25 mouse cellular contexts compared by ENCODE assay signal in the genomic region with DNA sequence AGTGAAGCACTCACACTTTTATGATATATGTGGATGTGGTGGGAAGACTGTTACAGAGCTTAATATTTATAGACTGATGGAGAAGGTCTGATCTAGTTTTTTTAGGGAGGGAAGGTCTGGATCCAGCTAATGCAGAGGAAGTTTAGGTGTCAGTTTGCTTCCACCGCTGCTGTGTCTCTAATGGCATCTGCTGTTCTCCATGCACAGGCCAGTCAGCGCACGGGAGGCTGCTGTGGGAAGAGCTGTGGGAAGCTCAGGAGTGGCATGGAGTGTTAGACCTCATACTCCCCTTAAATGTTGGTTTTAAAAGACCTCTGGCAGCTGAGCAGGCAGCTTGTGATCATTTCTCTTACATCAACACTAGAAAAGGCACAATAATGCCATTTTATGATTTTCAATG. TPM values are rescaled to one million over a fixed set of nuclear protein-coding genes. Genes with fewer than 3 reads are reported as not detected.
DNase-seq lines count a peak whose midpoint lies in the region; ATAC-seq and TF ChIP-seq lines count a peak whose summit lies in the region.
"Had no signal": no experiment of that assay in that cellular context is flagged by ENCODE, and none has a peak within 500 bp of the region (broad histone marks: within the 10 kb centered on the region; RNA-seq: fewer than 3 reads in every experiment).

No protein-coding gene starts in this region.

- no peak for DNase-seq in forebrain, embryonic 10.5 days (ENCODE audit: extremely low spot score, low spot score)
- DNase-seq in forebrain, embryonic 14.5 days (ENCODE audit: low spot score): no peak
- no peak for DNase-seq in forebrain, embryonic 11.5 days (ENCODE audit: low spot score)
- DNase-seq in limb, embryonic 10.5 days (ENCODE audit: low spot score): no peak
- peak; percentile 36 for DNase-seq in brain, embryonic 14.5 days (ENCODE audit: low read depth)
- DNase-seq: adrenal gland, adult 8-10 months; adrenal gland, postnatal 25 days; cerebellum, adult 18-20 months; cerebellum, adult 9-10 months; cerebellum, postnatal 25 days; gastrocnemius, postnatal 10 days; gastrocnemius, postnatal 36 days; heart, postnatal 10 days; heart, postnatal 36 days had no signal

- H3K36me3 ChIP-seq in forebrain, embryonic 10.5 days (replicated peaks): peaks cover 33% of the 10 kb centered on the region
- H3K36me3 ChIP-seq in forebrain, embryonic 15.5 days: no peaks in the 10 kb centered on the region
- no peaks in the 10 kb centered on the region for H3K36me3 ChIP-seq in forebrain, embryonic 14.5 days (ENCODE audit: control insufficient read depth, insufficient read depth, low read length)
- H3K36me3 ChIP-seq in forebrain, embryonic 11.5 days (ENCODE audit: control insufficient read depth, insufficient read depth, low read length): no peaks in the 10 kb centered on the region; the same call in 1 of the 2 replicates
- H3K36me3 ChIP-seq in limb, embryonic 12.5 days: no peaks in the 10 kb centered on the region
- H3K36me3 ChIP-seq in limb, embryonic 10.5 days: peaks cover 10% of the 10 kb centered on the region; the same call in 1 of the 2 replicates
- no peaks in the 10 kb centered on the region for H3K36me3 ChIP-seq in kidney, embryonic 15.5 days
- H3K36me3 ChIP-seq: embryonic facial prominence, embryonic 12.5 days; embryonic facial prominence, embryonic 15.5 days; heart, embryonic 15.5 days; hindbrain, embryonic 12.5 days; hindbrain, embryonic 15.5 days had no signal

- no peak for ATAC-seq in forebrain, embryonic 15.5 days (replicated peaks)
- no peak for ATAC-seq in forebrain, embryonic 14.5 days
- no peak for ATAC-seq in forebrain, embryonic 11.5 days (replicated peaks; ENCODE audit: low FRiP score)
- no peak for ATAC-seq in limb, embryonic 12.5 days (ENCODE audit: insufficient number of reproducible peaks, insufficient read depth, low FRiP score, low TSS enrichment, low read depth)
- ATAC-seq in kidney, embryonic 15.5 days (replicated peaks; ENCODE audit: low FRiP score): no peak
- ATAC-seq: activated CD4-positive, CD25-positive, alpha-beta regulatory T cell, adult 4 months; intestine, postnatal 0 days had no signal

- no peak overlapping the region for H3K9ac ChIP-seq in forebrain, embryonic 15.5 days (replicated peaks)
- no peak overlapping the region for H3K9ac ChIP-seq in forebrain, embryonic 14.5 days (ENCODE audit: low read length)
- H3K9ac ChIP-seq in forebrain, embryonic 11.5 days (ENCODE audit: low read length): no peak overlapping the region
- H3K9ac ChIP-seq in limb, embryonic 12.5 days (replicated peaks): no peak overlapping the region
- H3K9ac ChIP-seq in kidney, embryonic 15.5 days: no peak overlapping the region
- H3K9ac ChIP-seq: embryonic facial prominence, embryonic 12.5 days; embryonic facial prominence, embryonic 15.5 days; heart, embryonic 15.5 days; hindbrain, embryonic 12.5 days; hindbrain, embryonic 15.5 days had no signal

- peak overlapping the region; percentile 76 for H3K27ac ChIP-seq in forebrain, embryonic 10.5 days
- no peak overlapping the region for H3K27ac ChIP-seq in forebrain, embryonic 15.5 days (replicated peaks)
- H3K27ac ChIP-seq in forebrain, embryonic 14.5 days (ENCODE audit: low read depth, low read length): no peak overlapping the region
- H3K27ac ChIP-seq in forebrain, embryonic 11.5 days (ENCODE audit: low read depth, low read length): no peak overlapping the region
- H3K27ac ChIP-seq in limb, embryonic 12.5 days: no peak overlapping the region
- H3K27ac ChIP-seq in limb, embryonic 10.5 days: no peak overlapping the region
- H3K27ac ChIP-seq in kidney, embryonic 15.5 days: no peak overlapping the region
- H3K27ac ChIP-seq: embryonic facial prominence, embryonic 12.5 days; embryonic facial prominence, embryonic 15.5 days; heart, embryonic 15.5 days; hindbrain, embryonic 12.5 days; hindbrain, embryonic 15.5 days had no signal

- TF ChIP-seq CTCF in brain, embryonic 14.5 days (IDR thresholded peaks at IDR 0.05; ENCODE audit: borderline replicate concordance, extremely low read depth, insufficient read depth, insufficient read length): no peak

- H3K4me3 ChIP-seq in forebrain, embryonic 10.5 days: peak overlapping the region; percentile 96
- no peak overlapping the region for H3K4me3 ChIP-seq in forebrain, embryonic 15.5 days
- no peak overlapping the region for H3K4me3 ChIP-seq in forebrain, embryonic 14.5 days (ENCODE audit: low read depth, low read length)
- H3K4me3 ChIP-seq in forebrain, embryonic 11.5 days (ENCODE audit: low read depth, low read length): no peak overlapping the region
- no peak overlapping the region for H3K4me3 ChIP-seq in limb, embryonic 12.5 days (replicated peaks)
- no peak overlapping the region for H3K4me3 ChIP-seq in limb, embryonic 10.5 days
- no peak overlapping the region for H3K4me3 ChIP-seq in kidney, embryonic 15.5 days (replicated peaks)
- H3K4me3 ChIP-seq: embryonic facial prominence, embryonic 12.5 days; embryonic facial prominence, embryonic 15.5 days; heart, embryonic 15.5 days; hindbrain, embryonic 12.5 days; hindbrain, embryonic 15.5 days had no signal

- TF ChIP-seq POLR2A in brain, embryonic 14.5 days (IDR thresholded peaks at IDR 0.05; ENCODE audit: borderline replicate concordance, extremely low read depth, insufficient read depth, insufficient read length, poor library complexity, severe bottlenecking): no peak

- peaks cover 85% of the 10 kb centered on the region for H3K4me1 ChIP-seq in forebrain, embryonic 10.5 days
- H3K4me1 ChIP-seq in forebrain, embryonic 15.5 days: peaks cover 55% of the 10 kb centered on the region
- peaks cover 42% of the 10 kb centered on the region for H3K4me1 ChIP-seq in forebrain, embryonic 14.5 days (ENCODE audit: control insufficient read depth, insufficient read depth, low read length)
- H3K4me1 ChIP-seq in forebrain, embryonic 11.5 days (replicated peaks; ENCODE audit: control insufficient read depth, insufficient read depth, low read length): peaks cover 6% of the 10 kb centered on the region
- peaks cover 77% of the 10 kb centered on the region for H3K4me1 ChIP-seq in limb, embryonic 12.5 days (replicated peaks)
- H3K4me1 ChIP-seq in limb, embryonic 10.5 days: peaks cover 76% of the 10 kb centered on the region
- H3K4me1 ChIP-seq in kidney, embryonic 15.5 days: peaks cover 46% of the 10 kb centered on the region

- H3K27me3 ChIP-seq in forebrain, embryonic 10.5 days (ENCODE audit: poor library complexity, severe bottlenecking): no peaks in the 10 kb centered on the region
- no peaks in the 10 kb centered on the region for H3K27me3 ChIP-seq in forebrain, embryonic 15.5 days
- no peaks in the 10 kb centered on the region for H3K27me3 ChIP-seq in forebrain, embryonic 14.5 days (replicated peaks; ENCODE audit: control insufficient read depth, insufficient read depth, low read length)
- no peaks in the 10 kb centered on the region for H3K27me3 ChIP-seq in forebrain, embryonic 11.5 days (ENCODE audit: control insufficient read depth, insufficient read depth, low read length)
- no peaks in the 10 kb centered on the region for H3K27me3 ChIP-seq in limb, embryonic 12.5 days
- H3K27me3 ChIP-seq in limb, embryonic 10.5 days (ENCODE audit: low read depth, poor library complexity, severe bottlenecking): no peaks in the 10 kb centered on the region
- no peaks in the 10 kb centered on the region for H3K27me3 ChIP-seq in kidney, embryonic 15.5 days
- H3K27me3 ChIP-seq: embryonic facial prominence, embryonic 12.5 days; embryonic facial prominence, embryonic 15.5 days; hindbrain, embryonic 12.5 days had no signal

- H3K4me2 ChIP-seq in forebrain, embryonic 15.5 days (replicated peaks): no peak overlapping the region
- peak overlapping the region; percentile 18 for H3K4me2 ChIP-seq in forebrain, embryonic 14.5 days (ENCODE audit: low read length)
- no peak overlapping the region; the same call in 1 of the 2 replicates for H3K4me2 ChIP-seq in forebrain, embryonic 11.5 days (ENCODE audit: low read depth, low read length, severe bottlenecking)
- H3K4me2 ChIP-seq in limb, embryonic 12.5 days: peak overlapping the region; percentile 28; the same call in 1 of the 2 replicates
- no peak overlapping the region for H3K4me2 ChIP-seq in kidney, embryonic 15.5 days
- H3K4me2 ChIP-seq: embryonic facial prominence, embryonic 12.5 days; embryonic facial prominence, embryonic 15.5 days; heart, embryonic 11.5 days; heart, embryonic 15.5 days; hindbrain, embryonic 12.5 days; hindbrain, embryonic 15.5 days had no signal

- 54% methylated on average over 3 of the region's 3 CpGs for WGBS in forebrain, embryonic 10.5 days
- 44% methylated on average over 3 of the region's 3 CpGs for WGBS in forebrain, embryonic 15.5 days
- 39% methylated on average over 3 of the region's 3 CpGs for WGBS in forebrain, embryonic 14.5 days
- WGBS in forebrain, embryonic 11.5 days: 55% methylated on average over 3 of the region's 3 CpGs
- WGBS in limb, embryonic 12.5 days: 45% methylated on average over 3 of the region's 3 CpGs
- 60% methylated on average over 3 of the region's 3 CpGs for WGBS in limb, embryonic 10.5 days
- WGBS in kidney, embryonic 15.5 days: 46% methylated on average over 3 of the region's 3 CpGs

- H3K9me3 ChIP-seq in forebrain, embryonic 10.5 days: no peaks in the 10 kb centered on the region
- H3K9me3 ChIP-seq in forebrain, embryonic 15.5 days: no peaks in the 10 kb centered on the region
- no peaks in the 10 kb centered on the region for H3K9me3 ChIP-seq in forebrain, embryonic 14.5 days (replicated peaks; ENCODE audit: control insufficient read depth, low read length)
- no peaks in the 10 kb centered on the region for H3K9me3 ChIP-seq in forebrain, embryonic 11.5 days (ENCODE audit: control insufficient read depth, low read length)
- no peaks in the 10 kb centered on the region for H3K9me3 ChIP-seq in limb, embryonic 12.5 days
- no peaks in the 10 kb centered on the region for H3K9me3 ChIP-seq in limb, embryonic 10.5 days (replicated peaks)
- H3K9me3 ChIP-seq in kidney, embryonic 15.5 days (replicated peaks): no peaks in the 10 kb centered on the region
- H3K9me3 ChIP-seq: embryonic facial prominence, embryonic 12.5 days; embryonic facial prominence, embryonic 15.5 days; heart, embryonic 15.5 days; hindbrain, embryonic 12.5 days; hindbrain, embryonic 15.5 days had no signal

RNA-seq across cellular contexts. Expression of a gene that starts 7.0 kb away (rescaled TPM):
- polyA plus RNA-seq in forebrain, embryonic 10.5 days (2016; fragmentation: Nextera tagmentation; extraction: Ambion mirVana): 60.3 and 62.2 TPM in 2 replicates
- 13.5 and 15.9 TPM in 2 replicates for polyA plus RNA-seq in forebrain, embryonic 15.5 days (2015; fragmentation: Nextera tagmentation; extraction: Ambion mirVana)
- 11.4 and 14.1 TPM in 2 replicates for polyA plus RNA-seq in forebrain, embryonic 14.5 days (2014; fragmentation: Nextera tagmentation; extraction: Ambion mirVana)
- polyA plus RNA-seq in forebrain, embryonic 11.5 days (2014; fragmentation: Nextera tagmentation; extraction: Ambion mirVana): 67.0 and 68.0 TPM in 2 replicates
- polyA plus RNA-seq in limb, embryonic 12.5 days (2016; fragmentation: Nextera tagmentation; extraction: Ambion mirVana): 50.0 and 53.9 TPM in 2 replicates
- polyA plus RNA-seq in limb, embryonic 10.5 days (2016; fragmentation: Nextera tagmentation; extraction: Ambion mirVana): 57.9 and 65.0 TPM in 2 replicates
- polyA plus RNA-seq in brain, embryonic 14.5 days (2012; rRNA removed): 10.3 and 12.5 TPM in 2 replicates
- 13.2 and 13.7 TPM in 2 replicates for polyA plus RNA-seq in kidney, embryonic 15.5 days (2015; fragmentation: Nextera tagmentation; extraction: Ambion mirVana)
- polyA plus RNA-seq: activated CD4-positive, CD25-positive, alpha-beta regulatory T cell, adult 4 months had no signal

Comparison
In these comparisons a context has a peak if more than half of its experiments do, and no peak if none do; other contexts are left out.
1. H3K4me2 ChIP-seq: peak in forebrain, embryonic 14.5 days (single experiment) and limb, embryonic 12.5 days (single experiment); none in forebrain, embryonic 15.5 days (single experiment), forebrain, embryonic 11.5 days (single experiment) and kidney, embryonic 15.5 days (single experiment).